Mouse (Mus musculus) spleen, adult 2 months (tissue): ENCODE data around the gene Pitpna.

Experiments used
- CTCF ChIP-seq: fragments of 200-500 bp; IDR thresholded peaks from 2 replicates; pipeline ENCODE4 v1.5.1; 2011; ENCODE audit warnings: mild to moderate bottlenecking, inconsistent platforms; ENCODE audit not compliant: insufficient read depth, insufficient read length, insufficient replicate concordance; ENCODE audit errors: extremely low read depth
- POLR2A ChIP-seq: fragments of 200-500 bp; IDR thresholded peaks from 2 replicates; pipeline ENCODE4 v1.6.1; 2011; ENCODE audit warnings: low read depth, low read length, inconsistent platforms

DNA sequence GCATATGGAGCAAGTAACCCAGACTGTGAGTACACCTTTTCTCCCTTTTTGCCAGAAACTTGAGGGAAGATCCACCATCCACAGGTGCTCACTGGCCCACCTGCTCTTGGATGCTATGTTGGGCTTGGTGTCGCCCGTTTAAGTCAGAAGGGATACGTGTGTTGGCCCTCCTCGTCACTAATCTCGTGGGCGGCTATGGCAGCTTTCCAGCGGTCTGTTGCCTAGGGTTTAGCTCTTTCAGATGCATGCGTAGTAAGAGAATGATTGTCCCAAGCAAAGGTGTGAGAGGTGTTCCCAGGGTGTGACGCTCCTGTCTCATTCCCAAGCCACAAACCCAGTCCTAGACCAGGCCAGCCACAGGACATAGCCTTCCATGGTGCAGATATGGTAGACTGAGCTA, 43.2 kb upstream of the Pitpna start:
- TF ChIP-seq CTCF (no peak), POLR2A (no peak)
